Mouse (Mus musculus) C2C12 (cell line): ENCODE results near the gene Crcp.

Source experiments
- CEBPB ChIP-seq: IDR thresholded peaks from one replicate; pipeline ENCODE4 v1.6.1; 2011; ENCODE audit warnings: low read depth, mild to moderate bottlenecking, control low read depth, moderate library complexity
- CTCF ChIP-seq: IDR thresholded peaks from one replicate; pipeline ENCODE4 v1.5.1; 2011; ENCODE audit not compliant: control insufficient read depth, insufficient read depth, insufficient read length
- FOSL1 ChIP-seq: IDR thresholded peaks from one replicate; pipeline ENCODE4 v1.8.0; 2011; ENCODE audit warnings: mild to moderate bottlenecking, low read length; ENCODE audit not compliant: poor library complexity, insufficient read depth, severe bottlenecking
- MAX ChIP-seq: IDR thresholded peaks from one replicate; pipeline ENCODE4 v1.6.1; 2011; ENCODE audit warnings: mild to moderate bottlenecking, control low read depth
- MYOD1 ChIP-seq: IDR thresholded peaks from one replicate; pipeline ENCODE4 v1.6.1; 2011; ENCODE audit warnings: low read depth; ENCODE audit not compliant: control insufficient read depth, insufficient read length
- MYOG ChIP-seq: IDR thresholded peaks from one replicate; pipeline ENCODE4 v1.6.1; 2011; ENCODE audit not compliant: control insufficient read depth, insufficient read length; ENCODE audit errors: extremely low read depth
- USF1 ChIP-seq: IDR thresholded peaks from one replicate; pipeline ENCODE4 v1.6.1; 2011; ENCODE audit warnings: low read depth, mild to moderate bottlenecking, control low read depth, moderate library complexity

GRCm38 (mm10) chr5:130043741-130044140, 14.7 kb downstream of the Crcp start:
- no peak for TF ChIP-seq MAX
- no peak for TF ChIP-seq CTCF
- TF ChIP-seq CEBPB: no peak
- no peak for TF ChIP-seq FOSL1
- TF ChIP-seq MYOG: no peak
- TF ChIP-seq USF1: no peak
- no peak for TF ChIP-seq MYOD1
